In the genomic region with DNA sequence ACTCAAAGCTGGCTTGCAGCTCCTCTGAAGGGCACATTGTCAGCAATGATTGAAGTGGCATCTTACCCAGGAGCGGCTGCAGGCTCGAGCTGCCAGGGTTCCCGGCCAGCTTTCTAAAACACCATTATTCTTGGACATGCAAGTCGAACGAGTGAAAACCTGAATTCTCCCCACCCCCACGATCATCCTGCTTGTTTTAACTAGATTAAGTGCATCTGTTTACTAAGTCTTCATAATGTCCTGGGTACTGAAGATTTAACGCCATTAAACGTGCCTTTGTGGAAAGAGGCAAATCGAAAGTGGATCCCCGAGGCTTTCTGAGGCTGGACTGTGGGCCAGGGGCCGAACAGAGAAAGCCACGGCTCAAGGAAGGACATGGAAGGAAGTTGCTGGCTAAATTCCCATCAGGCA, we compare ENCODE assay signal across 8 mouse cellular contexts.
A peak's percentile ranks its signal among the peaks of the same experiment; 100 is the strongest.
DNase-seq lines count a peak whose midpoint lies in the region; ATAC-seq and TF ChIP-seq lines count a peak whose summit lies in the region.

No protein-coding gene starts in this region.

- no peak for ATAC-seq in frontal cortex, adult (ENCODE audit: low TSS enrichment)

- intact Hi-C loops in left cerebral cortex, adult 2 months (cut with DNase I) = no loop called here

- no peak for TF ChIP-seq CTCF in left cerebral cortex, adult 2 months (IDR thresholded peaks at IDR 0.05)

- DNase-seq in left cerebral cortex, adult 2 months (ENCODE audit: extremely low spot score in 1 of 2, low spot score in 2 of 2) = peak; percentile 24 to 37
- DNase-seq in left cerebral cortex, adult 8-10 months (ENCODE audit: low spot score in 2 of 2) = no peak
- peak; percentile 79 for DNase-seq in NIH3T3 (ENCODE audit: low read depth)
- peak; percentile 53 to 73 for DNase-seq in cerebellum, postnatal 36 days
- peak; percentile 64 to 74 for DNase-seq in kidney, postnatal 25 days
- no peak for DNase-seq in ovary, adult 18-20 months (ENCODE audit: low spot score)
- no peak for DNase-seq in right cerebral cortex, postnatal 14 days

- H3K4me3 ChIP-seq in left cerebral cortex, adult 2 months = peak overlapping the region; percentile 47

- peak overlapping the region; percentile 100 for H3K27ac ChIP-seq in left cerebral cortex, adult 2 months

Comparison
In these comparisons a context has a peak if more than half of its experiments do, and no peak if none do; other contexts are left out.
1. DNase-seq: peak in left cerebral cortex, adult 2 months (2 of 2), NIH3T3 (single experiment), cerebellum, postnatal 36 days (2 of 2) and kidney, postnatal 25 days (2 of 2); none in left cerebral cortex, adult 8-10 months (0 of 2), ovary, adult 18-20 months (single experiment) and right cerebral cortex, postnatal 14 days (single experiment).